Mouse (Mus musculus) cortical plate, adult 2 months (tissue): ENCODE results near the gene Sept7.

Experiments used
- CTCF ChIP-seq: fragments of 200-500 bp; IDR thresholded peaks from 2 replicates; pipeline ENCODE4 v1.5.1; 2011; ENCODE audit warnings: mild to moderate bottlenecking, control low read depth, low read length; ENCODE audit not compliant: insufficient read depth; ENCODE audit errors: extremely low read depth
- POLR2A ChIP-seq: fragments of 200-500 bp; IDR thresholded peaks from 2 replicates; pipeline ENCODE4 v1.6.1; 2011; ENCODE audit warnings: mild to moderate bottlenecking, low read length, control low read depth; ENCODE audit not compliant: insufficient read depth; ENCODE audit errors: extremely low read depth

- no peak for TF ChIP-seq CTCF
- TF ChIP-seq POLR2A = no peak
Measured at GRCm38 (mm10) chr9:25289796-25290195, 37.6 kb downstream of the Sept7 start.
